Mouse (Mus musculus) heart, adult 2 months (tissue): Measurements from ENCODE around the gene Ugt1a10. TPM values are rescaled to one million over a fixed set of nuclear protein-coding genes. Genes with fewer than 3 reads are reported as not detected.

Source experiments
- DNase-seq, 2 experiments: peaks; one replicate each; pipeline ENCODE4 v3.0.0; 2021
- H3K27ac ChIP-seq: fragments of 200-600 bp; 2 replicates; pipeline ENCODE4 v1.8.1; 2022
- H3K27me3 ChIP-seq: fragments of 200-500 bp; 2 replicates; pipeline ENCODE4 v1.6.1; 2012; ENCODE audit warnings: mild to moderate bottlenecking, low read length, inconsistent platforms, mixed read lengths; ENCODE audit not compliant: control insufficient read depth, insufficient read depth
- H3K36me3 ChIP-seq: fragments of 200-500 bp; 2 replicates; pipeline ENCODE4 v1.6.1; 2012; ENCODE audit warnings: low read length, inconsistent platforms; ENCODE audit not compliant: control insufficient read depth, insufficient read depth
- H3K4me1 ChIP-seq: fragments of 200-500 bp; 2 replicates; pipeline ENCODE4 v1.6.1; 2011; ENCODE audit warnings: low read length; ENCODE audit not compliant: control insufficient read depth, insufficient read depth
- H3K4me3 ChIP-seq: fragments of 200-600 bp; 2 replicates; pipeline ENCODE4 v1.8.1; 2022
- H3K79me2 ChIP-seq: fragments of 200-500 bp; replicated peaks from 2 replicates; pipeline ENCODE4 v1.6.1; 2012; ENCODE audit warnings: mild to moderate bottlenecking, inconsistent platforms, low read length, moderate library complexity, mixed read lengths; ENCODE audit not compliant: control insufficient read depth, insufficient read depth
- H3K9ac ChIP-seq: fragments of 200-500 bp; 2 replicates; pipeline ENCODE4 v1.6.1; 2012; ENCODE audit warnings: low read depth, mild to moderate bottlenecking, control low read depth, inconsistent platforms, low read length, mixed read lengths
- CTCF ChIP-seq: fragments of 200-600 bp; IDR thresholded peaks from 2 replicates; pipeline ENCODE4 v1.8.1; 2022; ENCODE audit warnings: antibody characterized with exemption, mild to moderate bottlenecking, moderate library complexity
- EP300 ChIP-seq: fragments of 200-500 bp; IDR thresholded peaks from 2 replicates; pipeline ENCODE4 v1.6.1; 2011; ENCODE audit warnings: low read depth, low read length, control low read depth; ENCODE audit not compliant: insufficient read depth
- POLR2A ChIP-seq: fragments of 200-500 bp; IDR thresholded peaks from 2 replicates; pipeline ENCODE4 v1.6.1; 2011; ENCODE audit warnings: mild to moderate bottlenecking, low read depth, low read length, control low read depth; ENCODE audit not compliant: insufficient read depth
- WGBS: fragments of 180-500 bp; shearing (Covaris S2); methylation state at CpG from one replicate; pipeline ENCODE4 v1.1.7; 2018; 5-methylcytosine and 5-hydroxymethylcytosine counted together
- intact Hi-C: fragments of 180-260 bp; cut with DNase I; formaldehyde crosslinking; loops from one replicate; pipeline ENCODE4 v1.15.1; 2025
- polyA plus RNA-seq: library from polyadenylated mRNA; depleted of rRNA; stranded (reverse); fragments of >200 nt; gene quantifications from 2 replicates; pipeline ENCODE4 v1.2.3, GENCODE M21; 2012
- total RNA-seq, 2 experiments: library from RNA; stranded (reverse); gene quantifications; 2 replicates each; pipeline ENCODE4 v1.2.3; 2021

The Ugt1a10 gene
- total and polyA plus RNA-seq, 3 experiments = not detected

- no peak for TF ChIP-seq CTCF
- no peak for TF ChIP-seq EP300
- WGBS = 40% methylated on average over 5 of the region's 5 CpGs
- Histone ChIP-seq H3K27me3 (no peaks in the 10 kb centered on the region), H3K4me1 (no peaks in the 10 kb centered on the region), H3K79me2 (no peaks in the 10 kb centered on the region), H3K4me3 (no peak overlapping the region), H3K27ac (no peak overlapping the region), H3K9ac (no peak overlapping the region), H3K36me3 (no peaks in the 10 kb centered on the region)
- DNase-seq = no peak
- intact Hi-C loops = no loop called here
These were observed 179.5 kb downstream of the Ugt1a10 start for GRCm38 (mm10) chr1:88234646-88235045.

- Histone ChIP-seq H3K79me2 (no peaks in the 10 kb centered on the region), H3K4me3 (no peak overlapping the region), H3K27ac (no peak overlapping the region), H3K9ac (no peak overlapping the region), H3K4me1 (no peaks in the 10 kb centered on the region), H3K27me3 (no peaks in the 10 kb centered on the region), H3K36me3 (no peaks in the 10 kb centered on the region)
- intact Hi-C loops = no loop called here
- TF ChIP-seq CTCF (no peak), EP300 (no peak), POLR2A (no peak)
- no peak for DNase-seq
- 55% methylated on average over 11 of the region's 11 CpGs for WGBS
These were observed 180.1 kb downstream of the Ugt1a10 start for GRCm38 (mm10) chr1:88235046-88235893.

- no peak overlapping the region for H3K4me3 ChIP-seq
- 44% methylated on average over 4 of the region's 4 CpGs for WGBS
- no peak overlapping the region for H3K27ac ChIP-seq
- no peak overlapping the region for H3K9ac ChIP-seq
- TF ChIP-seq EP300 = no peak
- no peak for TF ChIP-seq CTCF
- no peak for TF ChIP-seq POLR2A
- no peaks in the 10 kb centered on the region for H3K4me1 ChIP-seq
- no peaks in the 10 kb centered on the region for H3K27me3 ChIP-seq
- H3K79me2 ChIP-seq = no peaks in the 10 kb centered on the region
- intact Hi-C loops = no loop called here
- H3K36me3 ChIP-seq = no peaks in the 10 kb centered on the region
- no peak for DNase-seq
These were observed 180.8 kb downstream of the Ugt1a10 start for GRCm38 (mm10) chr1:88235894-88236415.

- Histone ChIP-seq H3K27ac (no peak overlapping the region), H3K79me2 (no peaks in the 10 kb centered on the region), H3K9ac (no peak overlapping the region), H3K4me3 (no peak overlapping the region), H3K4me1 (no peaks in the 10 kb centered on the region), H3K36me3 (no peaks in the 10 kb centered on the region), H3K27me3 (no peaks in the 10 kb centered on the region)
- intact Hi-C loops = no loop called here
- no peak for DNase-seq
- no peak for TF ChIP-seq EP300
- no peak for TF ChIP-seq POLR2A
- no peak for TF ChIP-seq CTCF
- WGBS = 64% methylated on average over 5 of the region's 5 CpGs
These were observed 182.1 kb downstream of the Ugt1a10 start for GRCm38 (mm10) chr1:88237311-88237710.

GRCm38 (mm10) chr1:88238771-88239170, 183.6 kb downstream of the Ugt1a10 start:
- TF ChIP-seq EP300 = no peak
- TF ChIP-seq CTCF = no peak
- TF ChIP-seq POLR2A = no peak
- H3K27me3 ChIP-seq = no peaks in the 10 kb centered on the region
- H3K4me3 ChIP-seq = no peak overlapping the region
- no peaks in the 10 kb centered on the region for H3K4me1 ChIP-seq
- 68% methylated on average over 6 of the region's 6 CpGs for WGBS
- no peaks in the 10 kb centered on the region for H3K79me2 ChIP-seq
- H3K27ac ChIP-seq = no peak overlapping the region
- DNase-seq = no peak
- no peaks in the 10 kb centered on the region for H3K36me3 ChIP-seq
- no peak overlapping the region for H3K9ac ChIP-seq
- intact Hi-C loops = no loop called here

- 61% methylated on average over 5 of the region's 5 CpGs for WGBS
- Histone ChIP-seq H3K79me2 (no peaks in the 10 kb centered on the region), H3K27ac (no peak overlapping the region), H3K36me3 (no peaks in the 10 kb centered on the region), H3K9ac (no peak overlapping the region), H3K4me1 (no peaks in the 10 kb centered on the region), H3K27me3 (no peaks in the 10 kb centered on the region), H3K4me3 (no peak overlapping the region)
- TF ChIP-seq CTCF = no peak
- TF ChIP-seq POLR2A = no peak
- no peak for TF ChIP-seq EP300
- DNase-seq = no peak
- intact Hi-C loops = no loop called here
These were observed 184.9 kb downstream of the Ugt1a10 start for GRCm38 (mm10) chr1:88240072-88240471.
